Mouse (Mus musculus): ENCODE results near the gene Gm20388. TPM values are rescaled to one million over a fixed set of nuclear protein-coding genes. Genes with fewer than 3 reads are reported as not detected.

Gene Gm20388
- polyA plus RNA-seq, 1 experiment = 59.3 TPM

DNA sequence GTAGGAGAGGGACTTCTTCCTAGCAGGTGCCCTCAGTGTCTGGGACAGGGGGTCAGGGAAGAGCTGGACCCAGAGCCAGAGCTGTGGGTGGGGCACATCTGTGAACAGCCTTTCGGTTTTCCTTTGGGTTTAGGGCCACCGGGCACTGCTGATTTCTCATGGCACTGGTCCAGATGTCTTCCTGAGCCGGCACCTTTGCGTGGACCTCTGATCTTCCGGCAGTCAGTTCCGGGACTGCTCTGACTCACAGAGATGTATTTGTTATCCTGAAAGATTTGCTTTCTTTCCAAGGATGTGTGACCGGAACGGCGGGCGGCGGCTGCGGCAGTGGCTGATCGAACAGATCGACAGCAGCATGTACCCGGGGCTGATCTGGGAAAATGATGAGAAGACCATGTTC lies 828.9 kb downstream of the Gm20388 start:
- DNase-seq (ENCODE audit: low read depth) = no peak
- TF ChIP-seq CTCF (IDR thresholded peaks at IDR 0.05; ENCODE audit: borderline replicate concordance, extremely low read depth, insufficient read depth, insufficient read length) (no peak), POLR2A (IDR thresholded peaks at IDR 0.05; ENCODE audit: borderline replicate concordance, extremely low read depth, insufficient read depth, insufficient read length, poor library complexity, severe bottlenecking) (no peak)

DNA sequence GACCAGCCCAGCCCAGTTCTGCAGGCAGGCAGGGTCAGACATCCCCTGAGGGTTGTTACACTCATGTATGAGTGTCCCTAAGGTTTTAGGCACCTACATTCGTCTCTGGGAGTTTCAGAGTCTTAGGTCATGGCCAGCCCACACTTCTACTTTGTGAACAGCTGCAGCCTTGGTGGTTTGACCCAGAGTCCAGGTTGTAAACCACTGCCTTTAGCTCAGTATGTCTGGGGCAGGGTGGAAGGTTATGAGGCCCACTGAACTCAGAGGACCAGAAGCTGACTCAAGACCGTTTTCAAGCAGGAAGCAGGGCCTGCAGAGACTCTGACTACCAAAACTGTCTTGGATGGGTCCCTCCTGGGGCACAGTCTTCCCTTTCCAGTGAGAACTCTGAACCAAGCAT lies 829.9 kb downstream of the Gm20388 start:
- no peak for TF ChIP-seq CTCF (IDR thresholded peaks at IDR 0.05; ENCODE audit: borderline replicate concordance, extremely low read depth, insufficient read depth, insufficient read length)
- no peak for TF ChIP-seq POLR2A (IDR thresholded peaks at IDR 0.05; ENCODE audit: borderline replicate concordance, extremely low read depth, insufficient read depth, insufficient read length, poor library complexity, severe bottlenecking)
- DNase-seq (ENCODE audit: low read depth) = no peak

DNA sequence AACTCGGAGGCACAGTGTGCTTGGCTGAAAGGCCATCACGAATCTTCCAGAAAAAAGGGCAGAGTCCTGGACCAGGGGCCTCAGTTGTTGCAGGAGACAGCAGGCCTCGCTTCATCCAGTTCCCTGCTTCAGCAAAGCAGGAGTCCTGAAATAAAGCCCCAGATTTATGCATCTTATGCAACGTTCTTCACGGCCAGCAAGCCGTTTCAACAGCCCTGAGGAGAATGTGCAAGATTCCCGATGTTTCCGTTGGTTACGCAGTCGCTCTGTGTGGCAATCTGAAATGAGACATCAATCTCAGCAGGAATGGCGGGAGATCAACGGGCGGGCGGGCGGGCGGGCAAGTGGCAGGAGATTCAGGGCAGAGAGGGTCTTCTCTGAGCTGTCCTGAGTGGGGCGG lies 830.4 kb downstream of the Gm20388 start:
- no peak for DNase-seq (ENCODE audit: low read depth)
- no peak for TF ChIP-seq CTCF (IDR thresholded peaks at IDR 0.05; ENCODE audit: borderline replicate concordance, extremely low read depth, insufficient read depth, insufficient read length)
- TF ChIP-seq POLR2A (IDR thresholded peaks at IDR 0.05; ENCODE audit: borderline replicate concordance, extremely low read depth, insufficient read depth, insufficient read length, poor library complexity, severe bottlenecking) = no peak

DNA sequence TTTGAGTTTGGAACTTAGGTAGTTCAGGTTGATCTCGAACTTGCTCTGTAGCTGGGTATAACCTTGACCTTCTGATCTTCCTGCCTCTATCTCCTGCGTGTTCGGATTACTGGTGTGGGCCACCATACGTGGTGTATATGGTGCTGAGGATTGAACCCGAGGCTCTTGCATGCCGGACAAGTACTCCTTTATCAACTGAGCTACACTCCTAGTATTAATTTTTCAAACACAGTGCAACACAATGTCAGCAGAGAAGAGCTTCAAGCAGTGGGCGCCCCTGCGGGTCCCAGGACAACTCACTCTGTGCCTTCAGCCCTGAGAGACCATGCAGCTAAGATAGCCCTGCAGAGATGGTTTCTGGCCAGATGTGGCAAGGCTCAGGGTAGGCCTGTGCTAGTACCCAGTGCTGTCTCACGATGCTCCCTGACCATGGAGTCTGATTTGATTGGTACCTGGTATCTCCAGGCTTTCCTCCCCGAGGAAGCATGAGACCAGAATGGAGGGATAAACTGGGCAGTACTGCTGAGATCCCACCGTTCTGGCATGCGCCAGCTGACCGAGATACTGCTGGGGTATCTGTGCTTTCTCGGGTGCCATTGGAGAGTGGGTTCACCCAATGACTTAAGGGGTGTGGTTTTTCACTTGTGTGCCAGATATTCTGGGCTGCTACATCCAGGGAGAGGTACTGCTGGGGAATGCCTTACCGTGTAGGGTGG lies 831.3 kb downstream of the Gm20388 start:
- TF ChIP-seq POLR2A (IDR thresholded peaks at IDR 0.05; ENCODE audit: borderline replicate concordance, extremely low read depth, insufficient read depth, insufficient read length, poor library complexity, severe bottlenecking) = no peak
- TF ChIP-seq CTCF (IDR thresholded peaks at IDR 0.05; ENCODE audit: borderline replicate concordance, extremely low read depth, insufficient read depth, insufficient read length) = no peak
- no peak for DNase-seq (ENCODE audit: low read depth)

DNA sequence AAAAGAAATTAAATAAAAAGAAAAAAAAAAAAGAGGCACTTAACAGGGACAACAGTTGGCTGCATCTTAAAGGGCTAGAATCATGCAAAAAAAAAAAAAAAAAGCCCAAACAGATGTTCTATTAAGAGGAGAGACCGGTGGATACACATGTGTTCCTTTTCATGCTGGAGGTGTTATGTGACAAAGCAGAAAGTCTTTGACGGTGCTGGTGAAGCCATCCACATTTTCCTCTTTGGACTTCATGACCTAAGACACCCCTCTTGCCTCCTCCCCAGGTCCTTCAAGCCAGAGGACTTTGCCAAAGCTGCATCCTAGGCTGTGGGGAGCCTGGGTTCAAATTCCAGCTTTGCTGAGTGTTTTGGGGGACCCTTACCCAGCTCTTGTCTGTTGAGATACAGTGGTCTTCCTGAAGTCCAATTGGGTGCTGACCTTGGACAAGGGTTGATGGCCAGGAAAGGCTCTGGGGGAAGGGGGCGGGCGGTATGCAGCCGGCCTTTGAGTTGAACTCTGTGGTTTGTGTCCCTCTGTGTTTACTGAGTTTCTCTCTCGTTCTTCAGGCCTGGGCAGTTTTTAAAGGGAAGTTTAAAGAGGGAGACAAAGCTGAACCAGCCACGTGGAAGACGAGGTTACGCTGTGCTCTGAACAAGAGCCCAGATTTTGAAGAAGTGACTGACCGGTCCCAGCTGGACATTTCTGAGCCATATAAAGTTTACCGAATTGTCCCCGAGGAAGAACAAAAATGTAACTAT lies 832.7 kb downstream of the Gm20388 start:
- TF ChIP-seq CTCF (IDR thresholded peaks at IDR 0.05; ENCODE audit: borderline replicate concordance, extremely low read depth, insufficient read depth, insufficient read length) = no peak
- no peak for TF ChIP-seq POLR2A (IDR thresholded peaks at IDR 0.05; ENCODE audit: borderline replicate concordance, extremely low read depth, insufficient read depth, insufficient read length, poor library complexity, severe bottlenecking)
- no peak for DNase-seq (ENCODE audit: low read depth)

DNA sequence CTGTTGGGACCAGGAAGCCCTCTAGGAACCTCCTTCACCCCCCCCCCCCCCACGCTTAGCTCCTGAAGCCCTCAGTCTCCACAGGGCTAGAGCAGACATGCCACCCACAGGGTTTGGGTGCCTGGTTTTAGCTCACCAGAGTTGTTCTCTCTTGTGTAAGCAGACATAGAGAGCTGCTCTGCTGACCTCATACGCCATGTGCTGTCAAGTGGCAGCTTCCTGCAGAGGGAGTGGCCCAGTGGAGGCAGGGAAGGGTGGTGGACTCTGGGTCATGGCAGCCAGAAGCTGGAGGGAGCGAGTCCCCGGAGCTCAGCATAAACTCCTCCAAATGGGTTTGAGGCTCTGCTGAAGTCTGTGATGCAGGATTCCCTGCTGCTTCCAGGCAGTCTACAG lies 833.3 kb downstream of the Gm20388 start:
- no peak for DNase-seq (ENCODE audit: low read depth)
- TF ChIP-seq CTCF (IDR thresholded peaks at IDR 0.05; ENCODE audit: borderline replicate concordance, extremely low read depth, insufficient read depth, insufficient read length) (no peak), POLR2A (IDR thresholded peaks at IDR 0.05; ENCODE audit: borderline replicate concordance, extremely low read depth, insufficient read depth, insufficient read length, poor library complexity, severe bottlenecking) (no peak)

DNA sequence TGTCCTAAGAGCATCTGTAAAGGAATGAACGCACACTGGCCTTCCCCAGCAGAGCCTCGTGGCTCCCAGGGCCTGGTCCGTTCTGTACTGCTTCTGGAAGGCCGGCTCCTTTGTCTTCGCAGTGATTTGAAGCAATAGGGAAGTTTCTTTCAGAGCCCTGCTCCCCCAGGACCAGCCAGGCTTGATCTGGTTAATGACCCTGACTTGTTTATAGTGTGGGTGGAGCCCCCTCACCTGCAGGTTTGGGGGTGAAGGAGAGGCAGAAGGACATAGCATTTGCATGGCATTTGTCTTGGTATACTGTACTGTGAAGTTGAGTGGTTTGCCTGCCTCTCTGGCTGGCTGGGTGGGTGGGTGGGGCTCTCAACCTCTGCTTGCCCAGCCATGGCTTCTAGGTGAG lies 833.8 kb downstream of the Gm20388 start:
- TF ChIP-seq CTCF (IDR thresholded peaks at IDR 0.05; ENCODE audit: borderline replicate concordance, extremely low read depth, insufficient read depth, insufficient read length) (no peak), POLR2A (IDR thresholded peaks at IDR 0.05; ENCODE audit: borderline replicate concordance, extremely low read depth, insufficient read depth, insufficient read length, poor library complexity, severe bottlenecking) (no peak)
- no peak for DNase-seq (ENCODE audit: low read depth)

DNA sequence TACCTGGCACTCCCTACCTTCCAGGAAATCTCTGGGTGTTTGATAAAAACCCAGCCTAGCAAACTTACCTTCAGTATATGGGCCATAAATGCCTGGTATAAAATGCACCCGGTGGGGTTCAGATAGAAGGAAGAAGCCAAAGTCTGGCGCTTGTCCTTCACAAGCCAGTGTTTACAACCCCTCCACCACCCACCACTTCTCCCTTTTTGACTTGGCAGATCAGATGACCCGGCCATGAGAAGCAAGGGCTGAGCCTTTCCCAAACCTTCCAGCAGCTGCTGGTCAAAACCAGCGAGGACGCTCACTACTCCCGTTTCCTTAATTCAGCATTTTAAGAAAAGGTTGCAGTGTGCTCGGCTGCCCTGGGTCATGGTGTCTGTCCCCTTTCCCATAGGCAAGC lies 834.6 kb downstream of the Gm20388 start:
- TF ChIP-seq POLR2A (IDR thresholded peaks at IDR 0.05; ENCODE audit: borderline replicate concordance, extremely low read depth, insufficient read depth, insufficient read length, poor library complexity, severe bottlenecking) (no peak), CTCF (IDR thresholded peaks at IDR 0.05; ENCODE audit: borderline replicate concordance, extremely low read depth, insufficient read depth, insufficient read length) (no peak)
- DNase-seq (ENCODE audit: low read depth) = no peak

DNA sequence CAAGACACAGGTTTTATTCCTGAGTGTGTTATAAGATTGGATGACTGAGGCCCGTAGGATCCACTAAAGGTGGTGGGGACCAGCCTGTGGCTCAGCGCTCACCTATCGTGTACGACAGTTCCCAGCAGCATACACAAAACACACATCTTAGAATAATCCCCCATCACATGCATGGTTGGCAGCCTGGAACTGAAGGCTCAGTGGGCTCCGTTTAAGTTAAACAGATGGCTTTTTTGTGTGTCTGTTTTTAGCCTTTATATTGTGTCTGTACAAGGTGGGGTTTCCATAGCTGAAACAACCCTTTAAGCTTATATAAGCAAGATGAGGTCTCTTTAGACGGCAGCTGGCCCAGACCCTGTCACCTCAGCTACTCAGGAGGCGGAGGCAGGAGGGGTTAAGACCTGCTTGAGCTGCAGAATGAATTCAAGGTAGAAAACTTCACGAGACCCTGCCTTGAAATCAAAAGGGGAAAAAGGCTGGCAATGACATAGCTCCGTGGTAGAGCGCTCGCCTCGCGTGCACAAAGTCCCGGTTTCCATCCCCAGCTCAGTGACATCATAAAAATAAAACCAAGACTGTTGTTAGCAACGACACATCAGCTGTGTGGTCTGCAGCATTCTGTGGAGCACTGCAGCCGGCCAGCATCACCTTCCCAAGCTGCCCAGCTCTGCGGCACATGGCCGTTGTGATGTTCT lies 835.5 kb downstream of the Gm20388 start:
- DNase-seq (ENCODE audit: low read depth) = no peak
- TF ChIP-seq POLR2A (IDR thresholded peaks at IDR 0.05; ENCODE audit: borderline replicate concordance, extremely low read depth, insufficient read depth, insufficient read length, poor library complexity, severe bottlenecking) = no peak
- no peak for TF ChIP-seq CTCF (IDR thresholded peaks at IDR 0.05; ENCODE audit: borderline replicate concordance, extremely low read depth, insufficient read depth, insufficient read length)

DNA sequence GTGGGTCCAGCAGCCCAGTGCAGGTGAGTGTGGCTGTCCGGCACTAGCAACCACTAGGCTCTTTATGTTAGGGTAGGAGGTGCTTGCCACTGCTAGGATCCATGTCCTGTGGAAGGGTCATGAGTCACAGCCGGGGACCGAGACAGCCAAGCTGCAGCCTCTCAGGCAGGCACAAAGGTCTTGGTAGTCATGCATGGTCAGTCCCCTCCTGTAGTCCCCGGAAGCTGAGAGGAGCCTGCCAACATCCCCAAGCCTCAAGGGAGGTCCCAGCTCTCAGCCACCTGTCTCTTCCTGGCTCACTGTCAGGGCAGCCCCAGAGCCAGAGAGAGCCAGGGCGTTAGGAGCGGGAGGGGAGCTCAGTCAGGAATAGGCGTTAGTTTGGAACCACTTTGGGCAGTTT lies 836.6 kb downstream of the Gm20388 start:
- DNase-seq (ENCODE audit: low read depth) = no peak
- TF ChIP-seq CTCF (IDR thresholded peaks at IDR 0.05; ENCODE audit: borderline replicate concordance, extremely low read depth, insufficient read depth, insufficient read length) (no peak), POLR2A (IDR thresholded peaks at IDR 0.05; ENCODE audit: borderline replicate concordance, extremely low read depth, insufficient read depth, insufficient read length, poor library complexity, severe bottlenecking) (no peak)

DNA sequence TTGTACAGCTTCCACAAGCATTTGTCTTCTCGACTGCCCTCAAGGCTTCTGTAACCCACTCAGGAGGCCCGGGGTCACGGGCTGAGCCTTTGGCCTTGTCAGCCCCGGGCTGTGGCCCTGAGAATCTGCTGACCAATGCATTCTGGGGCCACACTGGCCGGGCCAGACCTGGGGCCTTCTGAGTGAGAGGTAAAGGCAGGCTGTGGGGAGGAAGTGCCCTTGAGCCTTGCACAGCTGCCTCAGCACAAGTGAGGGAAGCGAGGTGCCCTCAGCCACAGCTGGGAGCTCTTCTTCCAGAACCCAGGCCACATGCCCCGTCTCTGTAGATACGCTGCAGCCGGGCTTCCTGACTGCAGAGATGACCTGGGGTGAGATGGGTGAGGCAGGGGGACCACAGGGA lies 840.0 kb downstream of the Gm20388 start:
- DNase-seq (ENCODE audit: low read depth) = no peak
- TF ChIP-seq CTCF (IDR thresholded peaks at IDR 0.05; ENCODE audit: borderline replicate concordance, extremely low read depth, insufficient read depth, insufficient read length) = no peak
- no peak for TF ChIP-seq POLR2A (IDR thresholded peaks at IDR 0.05; ENCODE audit: borderline replicate concordance, extremely low read depth, insufficient read depth, insufficient read length, poor library complexity, severe bottlenecking)

Measured in brain, embryonic 14.5 days (tissue).